Comparison of ENCODE assay signal across 25 mouse cellular contexts in genomic region chr6:22357351-22357750, GRCm38 (mm10). TPM values are rescaled to one million over a fixed set of nuclear protein-coding genes. Genes with fewer than 3 reads are reported as not detected.
DNase-seq lines count a peak whose midpoint lies in the region; ATAC-seq lines count a peak whose summit lies in the region.
"Had no signal": no experiment of that assay in that cellular context is flagged by ENCODE, and none has a peak within 500 bp of the region (broad histone marks: within the 10 kb centered on the region; RNA-seq: fewer than 3 reads in every experiment).

No protein-coding gene starts in this region.

- no peak overlapping the region for H3K4me3 ChIP-seq in limb, embryonic 11.5 days (ENCODE audit: low read depth, low read length)
- no peak overlapping the region for H3K4me3 ChIP-seq in limb, embryonic 10.5 days
- no peak overlapping the region for H3K4me3 ChIP-seq in macrophage (ENCODE audit: inconsistent target)
- H3K4me3 ChIP-seq: embryonic facial prominence, embryonic 12.5 days; embryonic facial prominence, embryonic 15.5 days; gastrocnemius, adult 2 months; heart, embryonic 10.5 days; heart, embryonic 13.5 days had no signal

- H3K79me2 ChIP-seq in macrophage (ENCODE audit: inconsistent target), result peaks cover 32% of the 10 kb centered on the region

- H3K9ac ChIP-seq in limb, embryonic 11.5 days (ENCODE audit: low read length), result no peak overlapping the region
- H3K9ac ChIP-seq: embryonic facial prominence, embryonic 12.5 days; embryonic facial prominence, embryonic 15.5 days; forebrain, postnatal 0 days; heart, embryonic 13.5 days; hindbrain, embryonic 14.5 days had no signal

- DNase-seq in limb, embryonic 11.5 days (ENCODE audit: low spot score), result peak; percentile 19
- DNase-seq in limb, embryonic 10.5 days (ENCODE audit: low spot score), result no peak
- DNase-seq in R1 (ENCODE audit: low read depth, low spot score), result peak; percentile 47
- DNase-seq in cerebellum, postnatal 4 days (ENCODE audit: low spot score in 2 of 2), result no peak
- DNase-seq in cerebellum, postnatal 25 days, result no peak
- DNase-seq: adrenal gland, adult 8-10 months; adrenal gland, postnatal 25 days; cerebellum, adult 11-12 months; cerebellum, adult 8-10 months; cerebellum, postnatal 10 days; forebrain, postnatal 0 days; gastrocnemius, adult 2 months; gastrocnemius, postnatal 14 days; heart, adult 18-20 months; heart, postnatal 14 days; heart, postnatal 4 days had no signal

- 95% methylated on average over 4 of the region's 4 CpGs for WGBS in limb, embryonic 11.5 days
- 93% methylated on average over 4 of the region's 4 CpGs for WGBS in limb, embryonic 10.5 days
- WGBS in macrophage (ENCODE audit: missing documents), result 100% methylated on average over 4 of the region's 4 CpGs

- H3K27me3 ChIP-seq in limb, embryonic 11.5 days (ENCODE audit: control insufficient read depth, insufficient read depth, low read length), result no peaks in the 10 kb centered on the region
- H3K27me3 ChIP-seq in limb, embryonic 10.5 days (ENCODE audit: low read depth, poor library complexity, severe bottlenecking), result no peaks in the 10 kb centered on the region
- H3K27me3 ChIP-seq: embryonic facial prominence, embryonic 12.5 days; embryonic facial prominence, embryonic 15.5 days; heart, embryonic 13.5 days had no signal

- H3K4me2 ChIP-seq in limb, embryonic 11.5 days (ENCODE audit: low read depth, severe bottlenecking), result no peak overlapping the region
- H3K4me2 ChIP-seq: embryonic facial prominence, embryonic 12.5 days; embryonic facial prominence, embryonic 15.5 days; heart, embryonic 13.5 days; hindbrain, embryonic 14.5 days had no signal

- H3K27ac ChIP-seq in limb, embryonic 11.5 days (replicated peaks; ENCODE audit: low read depth, low read length), result no peak overlapping the region
- H3K27ac ChIP-seq in limb, embryonic 10.5 days, result no peak overlapping the region
- peak overlapping the region; percentile 80 for H3K27ac ChIP-seq in macrophage
- H3K27ac ChIP-seq: embryonic facial prominence, embryonic 12.5 days; embryonic facial prominence, embryonic 15.5 days; gastrocnemius, adult 2 months; heart, embryonic 10.5 days; heart, embryonic 13.5 days; hindbrain, embryonic 14.5 days; hindbrain, postnatal 0 days had no signal

- no peak for ATAC-seq in limb, embryonic 11.5 days (ENCODE audit: insufficient number of reproducible peaks, low FRiP score, low TSS enrichment, low read depth)
- ATAC-seq: forebrain, embryonic 14.5 days; forebrain, postnatal 0 days; hindbrain, postnatal 0 days; intestine, postnatal 0 days had no signal

- H3K36me3 ChIP-seq in limb, embryonic 11.5 days (ENCODE audit: control insufficient read depth, insufficient read depth, low read length), result no peaks in the 10 kb centered on the region
- H3K36me3 ChIP-seq in limb, embryonic 10.5 days, result no peaks in the 10 kb centered on the region
- no peaks in the 10 kb centered on the region for H3K36me3 ChIP-seq in macrophage (ENCODE audit: inconsistent target)
- H3K36me3 ChIP-seq: embryonic facial prominence, embryonic 12.5 days; embryonic facial prominence, embryonic 15.5 days; heart, embryonic 10.5 days; heart, embryonic 13.5 days had no signal

- H3K9me3 ChIP-seq in limb, embryonic 11.5 days (ENCODE audit: control insufficient read depth, low read length), result no peaks in the 10 kb centered on the region
- H3K9me3 ChIP-seq in limb, embryonic 10.5 days (replicated peaks), result no peaks in the 10 kb centered on the region
- H3K9me3 ChIP-seq: embryonic facial prominence, embryonic 12.5 days; embryonic facial prominence, embryonic 15.5 days; heart, embryonic 10.5 days had no signal

- peaks cover 4% of the 10 kb centered on the region; the same call in 1 of the 2 replicates for H3K4me1 ChIP-seq in limb, embryonic 11.5 days (ENCODE audit: control insufficient read depth, insufficient read depth, low read length)
- peaks cover 16% of the 10 kb centered on the region for H3K4me1 ChIP-seq in limb, embryonic 10.5 days

RNA-seq across cellular contexts. Expression of gene Fam3c, which starts 1.3 kb away (rescaled TPM):
- 40.1 and 40.3 TPM in 2 replicates for polyA plus RNA-seq in limb, embryonic 11.5 days (2014; fragmentation: Nextera tagmentation; extraction: Ambion mirVana)
- 27.4 and 28.8 TPM in 2 replicates for polyA plus RNA-seq in limb, embryonic 10.5 days (2016; fragmentation: Nextera tagmentation; extraction: Ambion mirVana)
- total RNA-seq in macrophage (2018; cell fraction: chromatin; rRNA removed), result 10 to 100 TPM in 21 of 26 experiments, 1 to 10 TPM in 5; 5.5 to 52.7 (median 25.7) TPM
- total RNA-seq in macrophage (2018; cell fraction: cytosol; rRNA removed), result 100 to 1,000 TPM in 3 of 26 experiments, 10 to 100 TPM in 23; 57.7 to 117 (median 89.4) TPM
- 100 to 1,000 TPM in 2 of 26 experiments, 10 to 100 TPM in 24; 14.2 to 136 (median 72.7) TPM for total RNA-seq in macrophage (2018; cell fraction: nucleus; rRNA removed)
- polyA plus RNA-seq in macrophage (2018), result 74.2 to 155 TPM (median 79.4 TPM) in 3 replicates

Comparison
In these comparisons a context has a peak if more than half of its experiments do, and no peak if none do; other contexts are left out.
1. DNase-seq: peak in limb, embryonic 11.5 days (single experiment) and R1 (single experiment); none in limb, embryonic 10.5 days (single experiment), cerebellum, postnatal 4 days (0 of 2) and cerebellum, postnatal 25 days (0 of 2).